Mouse (Mus musculus): Measurements from ENCODE around the gene Nell1.

GRCm38 (mm10) chr7:49984698-49985097 lies 10.0 kb downstream of the Nell1 start:
- TF ChIP-seq CTCF (IDR thresholded peaks at IDR 0.05; ENCODE audit: low read depth) (no peak), EP300 (IDR thresholded peaks at IDR 0.05; ENCODE audit: low read depth) (no peak)

All from heart, postnatal 0 days (tissue).